Mouse (Mus musculus) kidney, adult 2 months (tissue): Measurements from ENCODE around the gene Gpat3.

ENCODE experiments used
- CTCF ChIP-seq: fragments of 200-500 bp; conservative IDR thresholded peaks from 2 replicates; pipeline ENCODE4 v1.5.1; 2011; ENCODE audit warnings: low read depth, mild to moderate bottlenecking, control low read depth, low read length, moderate library complexity, mixed read lengths; ENCODE audit not compliant: insufficient read depth, insufficient read length
- POLR2A ChIP-seq: fragments of 200-500 bp; IDR thresholded peaks from one replicate; pipeline ENCODE4 v1.6.1; 2011; ENCODE audit warnings: low read depth, low read length, control low read depth

DNA sequence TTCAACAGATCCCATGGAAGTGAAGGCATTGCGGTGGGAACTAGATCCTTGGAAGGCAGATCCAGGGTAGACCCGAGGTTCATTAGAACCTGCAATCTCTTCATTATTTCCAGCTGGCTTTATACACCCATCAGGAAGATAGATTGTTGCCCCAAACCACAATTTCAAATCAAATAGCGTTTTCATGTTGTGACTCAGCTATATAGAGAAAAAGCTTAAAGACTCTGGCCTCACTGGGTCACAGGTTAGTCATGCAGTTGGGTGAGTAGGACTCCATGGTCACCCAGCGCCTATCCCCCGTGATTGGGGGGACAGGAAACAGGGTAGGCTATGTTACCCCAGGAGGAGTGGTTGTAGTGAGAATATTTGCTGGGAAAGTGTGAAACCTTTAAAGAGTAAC is 69.9 kb downstream of the Gpat3 start:
- TF ChIP-seq POLR2A, result no peak
- TF ChIP-seq CTCF, result no peak
